Mouse (Mus musculus): ENCODE measurements around the gene Golph3l. TPM values are rescaled to one million over a fixed set of nuclear protein-coding genes. Genes with fewer than 3 reads are reported as not detected.

The Golph3l gene
- polyA plus RNA-seq, 1 experiment from 2014 or later, result 28.9 TPM

DNA sequence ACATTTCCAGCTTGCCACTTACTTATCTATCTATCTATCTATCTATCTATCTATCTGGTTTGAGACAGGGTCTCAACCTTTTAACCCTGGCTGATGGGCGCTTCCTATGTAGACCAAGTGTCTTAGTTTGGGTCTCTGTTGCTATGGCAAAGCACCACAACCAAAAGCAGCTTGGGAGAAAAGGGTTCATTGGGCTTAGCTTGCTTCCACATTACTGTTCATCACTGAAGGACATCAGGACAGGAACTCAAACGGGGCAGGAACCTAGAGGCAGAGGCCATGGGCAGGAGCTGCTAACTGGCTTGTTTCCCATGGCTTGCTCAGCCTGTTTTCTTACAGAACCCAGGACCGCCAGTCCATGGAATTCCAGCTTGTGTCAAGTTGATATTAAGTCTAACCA is 68.4 kb downstream of the Golph3l start:
- Histone ChIP-seq H3K9ac (no peak overlapping the region), H3K36me3 (replicated peaks) (peaks cover 22% of the 10 kb centered on the region), H3K27ac (replicated peaks) (peak overlapping the region; percentile 98; the same call in 1 of the 2 replicates), H3K27me3 (no peaks in the 10 kb centered on the region), H3K4me3 (replicated peaks) (no peak overlapping the region), H3K4me2 (0 out of 2 replicates have a peak overlapping the region, but pooled peaks have one; percentile 74), H3K4me1 (replicated peaks) (peaks cover 61% of the 10 kb centered on the region), H3K9me3 (replicated peaks) (no peaks in the 10 kb centered on the region)
- no peak for ATAC-seq (ENCODE audit: insufficient read depth)
- WGBS (ENCODE audit: insufficient replicate concordance), result 73% methylated on average over 3 of the region's 3 CpGs

GRCm38 (mm10) chr3:95657711-95658110 is 69.0 kb downstream of the Golph3l start:
- Histone ChIP-seq H3K36me3 (replicated peaks) (peaks cover 28% of the 10 kb centered on the region), H3K4me3 (replicated peaks) (peak overlapping the region; percentile 97), H3K27me3 (no peaks in the 10 kb centered on the region), H3K9me3 (replicated peaks) (no peaks in the 10 kb centered on the region), H3K4me2 (peak overlapping the region; percentile 74), H3K27ac (replicated peaks) (peak overlapping the region; percentile 98), H3K9ac (peak overlapping the region; percentile 100), H3K4me1 (replicated peaks) (peaks cover 61% of the 10 kb centered on the region)
- 65% methylated on average over 3 of the region's 3 CpGs for WGBS (ENCODE audit: insufficient replicate concordance)
- ATAC-seq (ENCODE audit: insufficient read depth), result no peak

DNA sequence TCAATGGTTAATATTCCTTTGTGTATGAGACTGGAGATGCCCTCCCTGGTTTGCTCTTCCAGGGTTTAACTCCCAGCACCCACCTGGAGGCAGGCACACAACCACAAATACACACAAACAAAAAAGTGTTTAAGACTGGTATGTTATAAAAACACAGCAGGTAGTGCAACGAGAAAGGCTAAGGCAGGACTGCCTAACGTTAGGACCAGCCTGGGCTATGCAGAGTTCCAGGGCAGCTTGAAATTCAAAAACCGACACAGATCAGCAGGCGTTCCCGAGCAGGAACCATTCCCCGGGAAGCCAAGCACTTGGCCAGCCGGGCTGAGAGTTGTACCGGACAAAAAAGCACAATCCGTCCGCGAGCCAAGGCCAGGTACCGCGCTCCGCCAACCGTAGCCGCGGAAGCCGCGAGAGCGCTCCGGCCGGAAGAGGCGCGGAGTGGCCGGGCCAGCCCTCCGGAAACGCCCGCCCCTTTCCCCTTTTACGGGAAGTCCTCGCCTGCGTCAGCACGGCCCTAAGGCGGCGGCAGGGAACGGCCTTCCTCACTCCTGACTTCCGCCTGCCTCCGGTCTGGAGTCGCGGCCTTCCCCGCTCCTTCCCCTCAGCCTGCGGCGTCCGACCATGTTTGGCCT is 69.6 kb downstream of the Golph3l start, which contains the start of gene Mcl1:
Gene Mcl1 (plus strand): TSS at position 553 of the 632 bp plus-strand sequence.
- peak; percentile 94 for ATAC-seq (ENCODE audit: insufficient read depth)
- H3K27me3 ChIP-seq, result no peaks in the 10 kb centered on the region
- H3K36me3 ChIP-seq (replicated peaks), result peaks cover 34% of the 10 kb centered on the region
- H3K27ac ChIP-seq (replicated peaks), result peak within 1 kb of the TSS; percentile 98
- peak within 1 kb of the TSS; percentile 97 for H3K4me3 ChIP-seq (replicated peaks)
- H3K9me3 ChIP-seq (replicated peaks), result no peaks in the 10 kb centered on the region
- peak within 1 kb of the TSS; percentile 100 for H3K9ac ChIP-seq
- H3K4me2 ChIP-seq, result peak within 1 kb of the TSS; percentile 77
- WGBS (ENCODE audit: insufficient replicate concordance), result under 1% methylated on average over 43 of the region's 43 CpGs
- peaks cover 61% of the 10 kb centered on the region for H3K4me1 ChIP-seq (replicated peaks)

DNA sequence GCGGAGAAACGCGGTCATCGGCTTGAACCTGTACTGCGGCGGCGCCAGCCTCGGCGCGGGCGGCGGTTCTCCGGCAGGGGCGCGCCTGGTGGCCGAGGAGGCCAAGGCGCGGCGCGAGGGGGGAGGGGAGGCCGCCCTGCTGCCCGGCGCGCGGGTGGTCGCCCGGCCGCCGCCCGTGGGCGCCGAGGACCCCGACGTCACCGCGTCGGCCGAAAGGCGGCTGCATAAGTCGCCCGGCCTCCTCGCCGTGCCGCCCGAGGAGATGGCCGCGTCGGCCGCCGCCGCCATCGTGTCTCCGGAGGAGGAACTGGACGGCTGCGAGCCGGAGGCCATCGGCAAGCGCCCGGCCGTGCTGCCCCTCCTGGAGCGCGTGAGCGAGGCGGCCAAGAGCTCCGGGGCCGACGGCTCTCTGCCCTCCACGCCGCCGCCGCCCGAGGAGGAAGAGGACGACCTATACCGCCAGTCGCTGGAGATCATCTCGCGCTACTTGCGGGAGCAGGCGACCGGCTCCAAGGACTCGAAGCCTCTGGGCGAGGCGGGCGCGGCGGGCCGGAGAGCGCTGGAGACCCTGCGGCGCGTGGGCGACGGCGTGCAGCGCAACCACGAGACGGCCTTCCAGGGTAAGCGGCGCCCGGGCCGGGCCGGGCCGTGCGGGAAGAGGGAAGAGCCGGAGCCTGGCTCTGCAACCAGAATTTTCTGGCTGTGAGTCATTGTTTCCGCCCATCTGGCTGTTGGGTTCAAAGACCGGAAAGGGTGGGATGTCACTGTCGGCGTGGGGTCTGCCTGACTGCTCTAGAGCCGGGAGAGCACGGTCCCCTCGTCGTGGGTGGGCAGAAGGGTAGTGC is 70.4 kb downstream of the Golph3l start:
- ATAC-seq (ENCODE audit: insufficient read depth), result peak; percentile 59
- Histone ChIP-seq H3K4me1 (replicated peaks) (peaks cover 61% of the 10 kb centered on the region), H3K4me2 (peak overlapping the region; percentile 77), H3K27ac (replicated peaks) (peak overlapping the region; percentile 98), H3K9ac (peak overlapping the region; percentile 100), H3K4me3 (replicated peaks) (peak overlapping the region; percentile 97), H3K9me3 (replicated peaks) (no peaks in the 10 kb centered on the region), H3K36me3 (replicated peaks) (peaks cover 41% of the 10 kb centered on the region), H3K27me3 (no peaks in the 10 kb centered on the region)
- WGBS (ENCODE audit: insufficient replicate concordance), result under 1% methylated on average over 95 of the region's 113 CpGs

DNA sequence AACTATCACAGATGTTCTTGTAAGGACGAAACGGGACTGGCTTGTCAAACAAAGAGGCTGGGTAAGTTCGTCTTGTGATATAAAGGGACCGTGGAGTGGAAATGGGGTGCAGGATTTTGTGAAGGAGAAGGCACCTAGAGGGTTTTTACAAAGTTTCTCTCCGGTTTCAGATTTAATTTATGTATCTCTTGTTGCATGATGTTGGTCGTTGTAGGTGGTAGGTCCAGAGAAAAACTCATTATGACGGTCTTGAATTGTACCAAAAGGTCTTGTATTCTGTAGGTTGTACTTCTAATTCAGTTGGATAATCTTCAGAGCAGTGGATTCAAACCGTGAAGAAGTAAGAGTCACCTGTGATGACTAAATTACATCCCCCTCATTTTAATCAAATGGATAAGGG is 71.2 kb downstream of the Golph3l start:
- Histone ChIP-seq H3K27me3 (no peaks in the 10 kb centered on the region), H3K4me2 (peak overlapping the region; percentile 77), H3K4me1 (replicated peaks) (peaks cover 66% of the 10 kb centered on the region), H3K27ac (replicated peaks) (peak overlapping the region; percentile 98), H3K4me3 (replicated peaks) (peak overlapping the region; percentile 97), H3K36me3 (replicated peaks) (peaks cover 50% of the 10 kb centered on the region), H3K9ac (peak overlapping the region; percentile 100), H3K9me3 (replicated peaks) (no peaks in the 10 kb centered on the region)
- WGBS (ENCODE audit: insufficient replicate concordance), result 2% methylated on average over 8 of the region's 8 CpGs
- ATAC-seq (ENCODE audit: insufficient read depth), result no peak

- no peak for ATAC-seq (ENCODE audit: insufficient read depth)
- Histone ChIP-seq H3K36me3 (replicated peaks) (peaks cover 56% of the 10 kb centered on the region), H3K27me3 (no peaks in the 10 kb centered on the region), H3K4me1 (replicated peaks) (peaks cover 72% of the 10 kb centered on the region), H3K9me3 (replicated peaks) (no peaks in the 10 kb centered on the region), H3K4me2 (peak overlapping the region; percentile 77), H3K27ac (replicated peaks) (peak overlapping the region; percentile 98), H3K4me3 (replicated peaks) (peak overlapping the region; percentile 97), H3K9ac (peak overlapping the region; percentile 100)
- 21% methylated on average over 2 of the region's 2 CpGs for WGBS (ENCODE audit: insufficient replicate concordance)
Observed at GRCm38 (mm10) chr3:95660788-95661478, 72.2 kb downstream of the Golph3l start.

DNA sequence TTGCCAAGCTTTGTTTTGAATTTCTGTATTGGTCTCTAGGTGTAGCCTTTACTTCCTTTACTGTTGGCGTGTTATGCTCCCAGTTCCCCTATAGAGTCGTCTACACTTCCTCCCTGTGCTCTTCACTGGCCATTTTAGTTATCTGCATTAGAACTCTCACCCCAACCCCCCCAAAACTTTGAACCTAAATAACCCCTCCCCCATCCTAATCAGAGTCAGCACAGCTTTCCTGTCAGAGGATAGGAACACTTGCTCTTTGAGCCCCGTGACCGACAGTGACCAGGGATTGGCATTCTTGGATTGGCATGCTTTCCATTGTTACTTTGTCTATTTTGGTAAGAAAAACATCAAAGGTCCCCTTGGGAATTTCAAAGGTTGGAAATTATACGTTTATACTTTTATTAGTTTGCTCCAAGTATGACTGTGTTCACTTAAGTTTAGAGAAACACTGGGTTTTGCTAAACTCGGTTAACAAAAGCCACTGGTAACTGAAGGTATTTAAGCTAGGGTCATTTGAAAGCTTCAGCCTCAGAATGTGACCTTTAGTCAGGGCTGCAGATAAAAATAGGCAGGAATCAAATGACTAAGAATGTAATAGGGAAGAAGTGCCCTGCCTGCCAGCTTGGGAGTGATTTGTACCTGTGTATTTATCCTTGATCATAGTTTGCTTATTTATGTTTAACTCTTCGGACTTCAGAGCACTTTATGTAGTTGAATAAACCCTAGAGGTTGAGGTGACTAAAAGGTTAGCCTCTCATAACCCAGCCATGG is 73.4 kb downstream of the Golph3l start:
- no peaks in the 10 kb centered on the region for H3K27me3 ChIP-seq
- peak overlapping the region; percentile 68 for H3K27ac ChIP-seq (replicated peaks)
- H3K4me2 ChIP-seq, result peak overlapping the region; percentile 77
- no peaks in the 10 kb centered on the region for H3K9me3 ChIP-seq (replicated peaks)
- WGBS (ENCODE audit: insufficient replicate concordance), result 20% methylated on average over 7 of the region's 7 CpGs
- H3K36me3 ChIP-seq (replicated peaks), result peaks cover 60% of the 10 kb centered on the region
- peak overlapping the region; percentile 97 for H3K4me3 ChIP-seq (replicated peaks)
- peak overlapping the region; percentile 40 for H3K9ac ChIP-seq
- H3K4me1 ChIP-seq (replicated peaks), result peaks cover 78% of the 10 kb centered on the region
- ATAC-seq (ENCODE audit: insufficient read depth), result no peak; the same call in 1 of the 2 replicates

GRCm38 (mm10) chr3:95662724-95663449 is 74.2 kb downstream of the Golph3l start:
- H3K9me3 ChIP-seq (replicated peaks), result no peaks in the 10 kb centered on the region
- WGBS (ENCODE audit: insufficient replicate concordance), result 67% methylated on average over 7 of the region's 7 CpGs
- H3K4me3 ChIP-seq (replicated peaks), result peak overlapping the region; percentile 97
- no peaks in the 10 kb centered on the region for H3K27me3 ChIP-seq
- peaks cover 67% of the 10 kb centered on the region for H3K36me3 ChIP-seq (replicated peaks)
- H3K9ac ChIP-seq, result peak overlapping the region; percentile 40; the same call in 1 of the 2 replicates
- peak overlapping the region; percentile 89 for H3K27ac ChIP-seq (replicated peaks)
- H3K4me2 ChIP-seq, result peak overlapping the region; percentile 77
- H3K4me1 ChIP-seq (replicated peaks), result peaks cover 78% of the 10 kb centered on the region
- no peak for ATAC-seq (ENCODE audit: insufficient read depth)

DNA sequence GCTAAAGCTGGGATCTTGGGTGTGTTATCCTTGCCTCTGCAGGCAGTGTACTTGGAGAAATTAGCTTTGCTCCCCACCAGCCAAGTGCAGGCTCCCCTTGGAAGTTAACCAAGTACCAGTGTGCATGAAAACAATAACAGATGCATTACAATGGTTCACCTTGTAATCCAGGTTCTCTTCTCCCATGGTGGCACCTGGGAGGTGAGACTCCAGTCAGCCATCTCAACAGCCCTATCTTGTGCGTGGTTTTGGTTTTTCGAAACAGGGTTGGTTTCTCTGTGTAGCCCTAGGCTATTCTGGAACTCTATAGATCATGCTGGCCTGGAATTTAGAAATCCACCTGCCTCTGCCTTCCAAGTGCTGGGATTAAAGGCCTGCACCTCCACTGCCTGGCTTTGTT is 74.8 kb downstream of the Golph3l start:
- H3K4me2 ChIP-seq, result peak overlapping the region; percentile 77
- 69% methylated on average over 2 of the region's 2 CpGs for WGBS (ENCODE audit: insufficient replicate concordance)
- peaks cover 71% of the 10 kb centered on the region for H3K36me3 ChIP-seq (replicated peaks)
- H3K9me3 ChIP-seq (replicated peaks), result no peaks in the 10 kb centered on the region
- no peak for ATAC-seq (ENCODE audit: insufficient read depth)
- H3K4me3 ChIP-seq (replicated peaks), result peak overlapping the region; percentile 9; the same call in 1 of the 2 replicates
- peak overlapping the region; percentile 12; the same call in 1 of the 2 replicates for H3K9ac ChIP-seq
- peak overlapping the region; percentile 89 for H3K27ac ChIP-seq (replicated peaks)
- H3K27me3 ChIP-seq, result no peaks in the 10 kb centered on the region
- peaks cover 82% of the 10 kb centered on the region for H3K4me1 ChIP-seq (replicated peaks)

All from liver, embryonic 15.5 days (tissue).